Mouse (Mus musculus): ENCODE measurements around the gene Kremen2. TPM values are rescaled to one million over a fixed set of nuclear protein-coding genes. Genes with fewer than 3 reads are reported as not detected.

The Kremen2 gene
- polyA plus RNA-seq, 1 experiment from 2014 or later: 1.5 TPM

DNA sequence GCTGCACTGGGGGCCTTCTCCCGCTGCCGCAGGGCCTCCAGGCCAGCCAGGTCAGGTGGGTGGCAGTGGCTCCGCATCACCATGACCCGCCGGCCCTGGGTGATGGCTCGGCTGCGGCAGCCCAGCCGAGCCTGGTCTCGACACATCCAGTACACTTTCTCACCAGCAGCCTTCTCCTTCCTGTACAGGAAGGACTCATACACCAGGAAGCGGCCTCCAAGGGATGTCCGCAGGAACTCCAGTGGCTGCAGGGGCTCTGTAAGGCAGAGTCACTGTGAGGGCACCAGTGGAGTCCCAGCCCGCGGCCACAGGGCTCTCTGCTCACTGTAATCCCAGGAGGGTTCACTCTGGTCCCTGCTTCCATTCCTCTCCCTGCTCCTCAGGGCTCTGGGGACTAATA, 10.1 kb upstream of the Kremen2 start:
- Histone ChIP-seq H3K4me2 (no peak overlapping the region), H3K4me1 (replicated peaks) (no peaks in the 10 kb centered on the region), H3K9ac (no peak overlapping the region), H3K4me3 (no peak overlapping the region), H3K9me3 (no peaks in the 10 kb centered on the region), H3K27ac (replicated peaks) (no peak overlapping the region), H3K36me3 (peaks cover 98% of the 10 kb centered on the region), H3K27me3 (no peaks in the 10 kb centered on the region)
- 90% methylated on average over 13 of the region's 13 CpGs for WGBS
- ATAC-seq (ENCODE audit: low read depth): no peak

DNA sequence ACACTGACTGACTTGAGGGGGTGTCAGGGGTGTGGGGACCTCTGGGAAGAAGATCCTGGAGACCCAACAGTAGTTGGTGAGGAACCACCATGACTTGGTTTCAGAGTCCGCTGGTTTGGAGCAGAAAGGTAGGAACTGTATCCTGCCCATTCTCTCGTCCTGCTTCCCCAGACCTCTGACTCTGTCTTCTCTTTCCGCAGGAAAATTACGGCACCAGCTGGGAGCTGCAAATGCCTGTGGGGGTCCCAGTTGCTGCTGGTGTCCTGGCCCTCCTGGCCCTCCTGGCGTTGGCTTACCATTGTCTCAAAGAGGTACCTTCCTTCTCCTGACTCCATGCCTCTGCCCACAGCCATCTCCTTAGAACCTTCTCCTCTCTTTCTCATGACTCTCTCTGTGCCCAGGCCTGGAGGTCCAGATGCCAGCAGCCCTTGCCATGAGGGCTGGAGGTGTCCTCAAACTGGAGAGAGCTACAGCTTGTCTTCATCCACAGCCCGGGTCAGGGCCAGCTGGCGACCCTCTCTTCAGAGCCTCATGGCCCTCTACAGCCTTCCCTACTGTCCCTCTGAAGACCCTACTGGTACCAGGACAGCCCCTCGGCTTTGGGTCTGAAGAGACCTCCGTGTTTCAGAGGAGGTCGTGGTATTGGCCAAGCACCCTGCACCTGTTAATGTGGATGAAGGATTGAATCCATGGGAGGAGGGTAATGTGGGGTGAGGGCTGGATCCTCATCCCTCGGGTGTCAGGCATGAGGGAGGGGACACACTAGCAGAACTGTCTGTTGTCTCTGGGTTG, 4.0 kb upstream of the Kremen2 start:
- Histone ChIP-seq H3K4me1 (replicated peaks) (peaks cover 23% of the 10 kb centered on the region), H3K9me3 (no peaks in the 10 kb centered on the region), H3K27me3 (peaks cover 37% of the 10 kb centered on the region), H3K36me3 (peaks cover 40% of the 10 kb centered on the region), H3K27ac (replicated peaks) (no peak overlapping the region), H3K9ac (no peak overlapping the region), H3K4me2 (no peak overlapping the region), H3K4me3 (no peak overlapping the region)
- ATAC-seq (ENCODE audit: low read depth): no peak
- WGBS: 84% methylated on average over 11 of the region's 11 CpGs

DNA sequence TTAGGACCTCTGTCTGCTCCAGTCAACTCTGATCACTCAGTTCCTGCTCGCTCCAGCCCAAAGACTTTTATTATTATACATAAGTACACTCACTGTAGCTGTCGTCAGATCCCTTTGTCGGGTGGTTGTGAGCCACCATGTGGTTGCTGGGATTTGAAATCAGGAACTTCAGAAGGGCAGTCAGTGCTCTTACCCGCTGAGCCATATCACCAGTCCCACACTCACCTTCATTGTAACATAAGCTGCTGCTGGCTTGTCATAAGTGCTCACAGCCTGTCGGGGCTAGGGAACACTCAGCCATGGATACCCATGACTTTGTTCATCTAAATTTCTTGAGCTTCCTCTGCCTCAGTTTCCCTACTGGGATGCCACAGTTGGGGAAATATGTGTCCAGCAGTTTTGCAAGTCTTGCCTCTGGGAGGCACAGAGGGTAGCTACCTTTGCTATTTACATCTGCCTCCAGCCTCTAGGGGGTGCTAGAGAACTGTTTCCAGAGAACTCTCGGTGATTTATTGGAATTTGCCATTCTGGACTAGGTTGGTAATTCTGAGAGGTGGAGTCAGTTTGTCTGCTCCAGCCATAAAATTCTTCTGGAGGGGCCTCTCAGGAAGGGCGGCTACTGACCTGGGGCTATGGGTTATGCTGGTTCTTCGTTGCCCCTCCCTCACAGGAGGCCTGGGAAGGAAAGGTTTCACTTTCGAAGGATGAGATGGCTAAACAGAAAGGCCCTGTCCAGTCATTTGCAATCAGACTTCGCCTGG, 3.2 kb upstream of the Kremen2 start:
- Histone ChIP-seq H3K4me2 (0 out of 2 replicates have a peak overlapping the region, but pooled peaks have one; percentile 7), H3K4me3 (no peak overlapping the region), H3K27ac (replicated peaks) (no peak overlapping the region)

DNA sequence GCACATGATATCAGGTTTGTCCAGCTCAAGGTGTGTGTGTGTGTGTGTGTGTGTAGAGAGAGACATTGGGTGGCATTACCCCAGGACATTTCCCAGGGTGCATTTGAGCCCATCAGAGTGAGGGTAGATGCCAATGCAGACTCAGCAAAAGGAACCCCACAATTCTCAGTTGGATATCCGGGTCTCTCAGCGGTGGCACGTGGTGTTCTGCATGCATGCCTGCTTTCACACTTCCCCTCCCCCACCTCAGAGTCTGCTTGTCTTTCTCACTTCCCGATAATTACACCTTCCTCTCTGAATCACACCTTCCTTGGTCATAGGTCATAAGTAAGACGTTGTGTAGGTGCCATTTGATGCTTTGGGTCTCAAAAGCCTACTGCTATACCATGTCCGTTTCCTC, 2.4 kb upstream of the Kremen2 start:
- Histone ChIP-seq H3K9me3 (no peaks in the 10 kb centered on the region), H3K27ac (replicated peaks) (no peak overlapping the region), H3K27me3 (peaks cover 52% of the 10 kb centered on the region), H3K4me1 (replicated peaks) (peaks cover 25% of the 10 kb centered on the region), H3K36me3 (peaks cover 25% of the 10 kb centered on the region), H3K4me2 (no peak overlapping the region), H3K9ac (no peak overlapping the region), H3K4me3 (no peak overlapping the region)
- WGBS: 45% methylated on average over 6 of the region's 6 CpGs
- no peak for ATAC-seq (ENCODE audit: low read depth)

More for the DNA sequence above, 3.2 kb upstream of the Kremen2 start:
- Histone ChIP-seq H3K36me3 (peaks cover 33% of the 10 kb centered on the region), H3K9me3 (no peaks in the 10 kb centered on the region), H3K4me1 (replicated peaks) (peaks cover 25% of the 10 kb centered on the region), H3K27me3 (peaks cover 45% of the 10 kb centered on the region), H3K9ac (no peak overlapping the region)
- 36% methylated on average over 10 of the region's 10 CpGs for whole genome bisulfite sequencing
- ATAC-seq (ENCODE audit: low read depth): no peak

DNA sequence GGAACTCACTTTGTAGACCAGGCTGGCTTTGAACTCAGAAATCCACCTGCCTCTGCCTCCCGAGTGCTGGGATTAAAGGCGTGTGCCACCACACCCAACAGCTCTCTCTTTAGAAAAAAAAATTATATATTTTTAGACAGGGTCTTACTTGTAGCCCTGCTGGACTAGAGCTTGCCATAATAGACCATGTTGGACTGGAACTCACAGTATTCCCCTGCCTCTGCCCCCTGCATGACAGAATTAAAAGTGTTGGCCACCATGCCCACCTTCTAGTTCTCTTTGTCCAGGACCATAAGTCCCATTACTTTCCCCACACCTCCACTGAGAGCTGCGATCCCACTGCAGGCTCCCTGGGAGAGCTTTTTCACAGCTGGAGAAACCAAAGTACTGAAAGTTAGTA, 1.8 kb upstream of the Kremen2 start:
- peaks cover 58% of the 10 kb centered on the region for H3K27me3 ChIP-seq
- peaks cover 19% of the 10 kb centered on the region for H3K36me3 ChIP-seq
- H3K4me3 ChIP-seq: no peak overlapping the region
- H3K4me2 ChIP-seq: no peak overlapping the region
- no peak for ATAC-seq (ENCODE audit: low read depth)
- peaks cover 27% of the 10 kb centered on the region for H3K4me1 ChIP-seq (replicated peaks)
- 85% methylated on average over 3 of the region's 3 CpGs for WGBS
- H3K9ac ChIP-seq: no peak overlapping the region
- H3K9me3 ChIP-seq: no peaks in the 10 kb centered on the region
- no peak overlapping the region for H3K27ac ChIP-seq (replicated peaks)

GRCm38 (mm10) chr17:23746767-23747166, 1.1 kb upstream of the Kremen2 start:
- WGBS: 86% methylated on average over 3 of the region's 3 CpGs
- peaks cover 12% of the 10 kb centered on the region for H3K36me3 ChIP-seq
- ATAC-seq (ENCODE audit: low read depth): no peak
- no peak overlapping the region for H3K4me3 ChIP-seq
- H3K9me3 ChIP-seq: no peaks in the 10 kb centered on the region
- peaks cover 34% of the 10 kb centered on the region for H3K4me1 ChIP-seq (replicated peaks)
- H3K27ac ChIP-seq (replicated peaks): no peak overlapping the region
- no peak overlapping the region for H3K9ac ChIP-seq
- no peak overlapping the region for H3K4me2 ChIP-seq
- H3K27me3 ChIP-seq: peaks cover 65% of the 10 kb centered on the region

- no peak for ATAC-seq (ENCODE audit: low read depth)
- peaks cover 70% of the 10 kb centered on the region for H3K27me3 ChIP-seq
- H3K4me3 ChIP-seq: peak overlapping the region; percentile 41; the same call in 1 of the 2 replicates
- peaks cover 8% of the 10 kb centered on the region for H3K36me3 ChIP-seq
- no peaks in the 10 kb centered on the region for H3K9me3 ChIP-seq
- WGBS: 2% methylated on average over 12 of the region's 12 CpGs
- H3K9ac ChIP-seq: peak overlapping the region; percentile 67
- H3K4me1 ChIP-seq (replicated peaks): peaks cover 34% of the 10 kb centered on the region
- peak overlapping the region; percentile 78 for H3K4me2 ChIP-seq
- no peak overlapping the region for H3K27ac ChIP-seq (replicated peaks)
These were observed 678 bp upstream of the Kremen2 start for GRCm38 (mm10) chr17:23746311-23746710.

- Histone ChIP-seq H3K27ac (replicated peaks) (no peak overlapping the region), H3K4me3 (peak overlapping the region; percentile 41), H3K4me2 (peak overlapping the region; percentile 78), H3K9me3 (no peaks in the 10 kb centered on the region), H3K9ac (no peak overlapping the region), H3K36me3 (no peaks in the 10 kb centered on the region), H3K27me3 (peaks cover 78% of the 10 kb centered on the region), H3K4me1 (replicated peaks) (peaks cover 40% of the 10 kb centered on the region)
- ATAC-seq (ENCODE audit: low read depth): no peak
- WGBS: 1% methylated on average over 14 of the region's 14 CpGs
These were observed 982 bp downstream of the Kremen2 start for GRCm38 (mm10) chr17:23744651-23745050.

DNA sequence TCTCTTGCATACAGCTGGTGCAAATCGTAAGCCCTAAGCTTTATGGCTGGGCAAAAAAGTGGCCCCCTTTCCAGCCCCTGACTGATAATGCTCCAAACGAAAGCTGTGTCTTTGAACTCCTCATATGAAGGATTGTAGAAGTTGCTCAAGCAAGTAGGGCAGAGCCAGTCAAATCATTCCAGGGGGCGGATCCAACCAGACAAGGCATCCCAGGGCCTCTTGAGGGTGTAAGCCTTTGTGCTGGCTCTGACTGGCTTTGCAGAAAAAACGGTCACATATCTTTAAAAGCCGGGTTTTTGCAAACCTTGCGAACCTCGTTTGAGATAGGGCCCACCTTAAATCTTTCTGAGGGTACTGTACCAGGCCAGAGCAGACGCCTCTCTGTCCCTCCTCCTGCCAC, 1.6 kb downstream of the Kremen2 start:
- 14% methylated on average over 8 of the region's 8 CpGs for WGBS

GRCm38 (mm10) chr17:23742941-23743340, 2.7 kb downstream of the Kremen2 start:
- ATAC-seq (ENCODE audit: low read depth): no peak
- Histone ChIP-seq H3K9me3 (no peaks in the 10 kb centered on the region), H3K4me3 (peak overlapping the region; percentile 24), H3K36me3 (no peaks in the 10 kb centered on the region), H3K4me1 (replicated peaks) (peaks cover 52% of the 10 kb centered on the region), H3K4me2 (peak overlapping the region; percentile 45; the same call in 1 of the 2 replicates), H3K9ac (no peak overlapping the region), H3K27me3 (peaks cover 74% of the 10 kb centered on the region), H3K27ac (replicated peaks) (no peak overlapping the region)
- 61% methylated on average over 12 of the region's 12 CpGs for WGBS

More for the DNA sequence above, 1.6 kb downstream of the Kremen2 start:
- H3K4me2 ChIP-seq: no peak overlapping the region
- ATAC-seq (ENCODE audit: low read depth): no peak
- H3K36me3 ChIP-seq: no peaks in the 10 kb centered on the region
- no peak overlapping the region for H3K9ac ChIP-seq
- no peak overlapping the region for H3K4me3 ChIP-seq
- peaks cover 42% of the 10 kb centered on the region for H3K4me1 ChIP-seq (replicated peaks)
- no peak overlapping the region for H3K27ac ChIP-seq (replicated peaks)
- H3K27me3 ChIP-seq: peaks cover 78% of the 10 kb centered on the region
- H3K9me3 ChIP-seq: no peaks in the 10 kb centered on the region

DNA sequence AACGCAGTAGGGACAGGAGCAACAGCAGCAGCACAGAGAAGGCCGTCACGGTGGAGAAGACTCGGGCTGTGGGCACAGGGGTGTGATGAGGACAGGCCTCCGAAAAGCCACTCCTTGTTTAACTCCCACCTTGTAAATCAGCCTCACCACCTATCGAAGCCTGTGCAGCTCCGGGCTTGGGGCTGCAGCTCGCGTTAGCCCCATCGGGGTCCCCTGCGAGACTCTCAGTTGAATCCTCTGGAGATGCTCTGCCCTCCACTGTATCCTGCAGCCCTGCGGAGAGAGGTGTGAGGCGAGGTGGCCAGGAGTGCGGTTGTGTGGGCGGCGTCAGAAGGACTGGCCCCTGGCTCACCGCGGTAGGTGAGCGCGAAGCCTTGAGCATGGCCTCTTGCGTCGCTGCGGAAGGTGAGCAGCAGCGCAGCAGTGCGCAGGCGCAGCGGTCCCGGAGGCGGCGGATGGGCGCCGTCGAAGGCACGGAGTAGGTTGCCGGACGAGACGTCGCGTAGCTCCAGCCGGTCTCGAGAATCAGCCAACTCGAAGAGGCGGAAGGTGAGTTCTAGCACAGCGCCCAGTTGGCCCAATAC, 3.3 kb downstream of the Kremen2 start:
- peak overlapping the region; percentile 45 for H3K4me2 ChIP-seq
- no peak overlapping the region for H3K27ac ChIP-seq (replicated peaks)
- peaks cover 5% of the 10 kb centered on the region; the same call in 1 of the 2 replicates for H3K36me3 ChIP-seq
- no peak for ATAC-seq (ENCODE audit: low read depth)
- peaks cover 68% of the 10 kb centered on the region for H3K27me3 ChIP-seq
- H3K4me3 ChIP-seq: peak overlapping the region; percentile 24
- 5% methylated on average over 44 of the region's 44 CpGs for whole genome bisulfite sequencing
- peaks cover 55% of the 10 kb centered on the region for H3K4me1 ChIP-seq (replicated peaks)
- H3K9me3 ChIP-seq: no peaks in the 10 kb centered on the region
- H3K9ac ChIP-seq: peak overlapping the region; percentile 14; the same call in 1 of the 2 replicates

All from neural tube, embryonic 13.5 days (tissue).